Mouse (Mus musculus) ES-Bruce4 (cell line): ENCODE measurements at regions not wholly inside any gene's neighbourhood (a gene's known extent, or its start where the extent isn't known, plus 50 kb on each side); places are given as distances from the start of the nearest gene placed in this dataset.

Experiments
- H3K27ac ChIP-seq: 2 replicates; pipeline ENCODE4 v1.5.1; 2012; ENCODE audit warnings: low read length, inconsistent platforms; ENCODE audit not compliant: insufficient read depth
- H3K27me3 ChIP-seq: 2 replicates; pipeline ENCODE4 v1.6.1; 2012; ENCODE audit warnings: mild to moderate bottlenecking, low read length, inconsistent platforms; ENCODE audit not compliant: control insufficient read depth, poor library complexity, insufficient read depth, severe bottlenecking
- H3K36me3 ChIP-seq: 2 replicates; pipeline ENCODE4 v1.6.1; 2012; ENCODE audit warnings: inconsistent platforms, mild to moderate bottlenecking, low read length, moderate library complexity; ENCODE audit not compliant: control insufficient read depth, poor library complexity, insufficient read depth, severe bottlenecking
- H3K4me1 ChIP-seq: one replicate; pipeline ENCODE4 v1.8.1; 2011; ENCODE audit warnings: low read length; ENCODE audit not compliant: control insufficient read depth, insufficient read depth
- H3K4me3 ChIP-seq: 2 replicates; pipeline ENCODE4 v1.5.1; 2011; ENCODE audit warnings: low read depth, mild to moderate bottlenecking, low read length
- H3K9ac ChIP-seq: 2 replicates; pipeline ENCODE4 v1.6.1; 2012; ENCODE audit warnings: low read depth, mild to moderate bottlenecking, inconsistent platforms; ENCODE audit not compliant: poor library complexity, severe bottlenecking
- H3K9me3 ChIP-seq: replicated peaks from 2 replicates; pipeline ENCODE4 v1.6.1; 2012; ENCODE audit warnings: mild to moderate bottlenecking, low read length, inconsistent platforms; ENCODE audit not compliant: control insufficient read depth, poor library complexity, insufficient read depth, severe bottlenecking
- CTCF ChIP-seq: IDR thresholded peaks from one replicate; pipeline ENCODE4 v1.8.1; 2011; ENCODE audit warnings: low read depth, low read length
- EP300 ChIP-seq: IDR thresholded peaks from 2 replicates; pipeline ENCODE4 v1.6.1; 2011; ENCODE audit warnings: low read depth, low read length; ENCODE audit not compliant: insufficient read depth
- POLR2A ChIP-seq: IDR thresholded peaks from one replicate; pipeline ENCODE4 v1.8.1; 2011; ENCODE audit warnings: low read length; ENCODE audit not compliant: insufficient read depth

DNA sequence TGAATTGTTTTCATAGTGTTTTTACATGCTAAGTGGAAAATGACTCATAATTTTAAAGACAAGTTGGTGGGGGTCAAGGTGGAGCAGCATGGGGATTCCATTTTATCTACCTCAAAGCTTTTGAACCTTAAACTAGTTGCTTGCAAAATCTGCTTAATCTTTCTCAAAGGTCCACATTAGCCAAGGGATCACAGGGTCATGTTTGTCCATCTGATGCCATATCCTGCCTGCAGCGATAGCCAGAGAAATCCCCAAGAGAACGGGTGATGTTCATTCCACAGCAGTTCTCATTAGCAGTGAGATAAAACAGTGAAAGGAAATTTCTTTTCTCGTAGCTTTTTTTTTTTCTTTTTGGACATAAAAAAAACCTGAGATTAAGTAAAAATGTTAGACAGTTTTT, 77.2 kb upstream of the Dcbld2 start:
- no peaks in the 10 kb centered on the region for H3K27me3 ChIP-seq
- H3K4me3 ChIP-seq = no peak overlapping the region
- peaks cover 9% of the 10 kb centered on the region for H3K9me3 ChIP-seq
- H3K36me3 ChIP-seq = no peaks in the 10 kb centered on the region
- no peak overlapping the region for H3K27ac ChIP-seq
- H3K4me1 ChIP-seq = no peaks in the 10 kb centered on the region
- no peak overlapping the region for H3K9ac ChIP-seq
- TF ChIP-seq CTCF (no peak), EP300 (no peak), POLR2A (no peak)

DNA sequence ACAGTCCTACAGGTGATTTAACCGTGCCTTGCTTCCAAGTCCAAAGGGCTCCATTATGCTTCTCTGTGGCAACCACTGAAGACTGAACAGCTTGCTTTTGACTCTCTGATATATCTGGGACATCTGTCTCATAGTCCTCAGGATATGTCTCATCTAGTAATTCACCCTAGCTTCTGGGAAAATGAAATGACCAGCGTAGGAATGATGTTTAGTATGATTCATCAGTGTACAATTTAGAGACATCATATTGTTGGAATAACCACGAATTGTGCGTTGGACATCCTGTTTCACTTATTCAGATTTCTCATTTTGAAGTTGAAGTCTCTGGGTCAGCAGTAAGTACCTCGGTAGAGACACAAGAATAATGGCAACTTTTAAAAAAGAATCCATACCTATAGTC, 64.3 kb upstream of the Dcbld2 start:
- no peaks in the 10 kb centered on the region for H3K36me3 ChIP-seq
- no peak for TF ChIP-seq POLR2A
- TF ChIP-seq CTCF = no peak
- TF ChIP-seq EP300 = no peak
- H3K9me3 ChIP-seq = peaks cover 18% of the 10 kb centered on the region
- no peaks in the 10 kb centered on the region for H3K4me1 ChIP-seq
- H3K27ac ChIP-seq = no peak overlapping the region
- no peak overlapping the region for H3K9ac ChIP-seq
- no peaks in the 10 kb centered on the region for H3K27me3 ChIP-seq
- no peak overlapping the region for H3K4me3 ChIP-seq

DNA sequence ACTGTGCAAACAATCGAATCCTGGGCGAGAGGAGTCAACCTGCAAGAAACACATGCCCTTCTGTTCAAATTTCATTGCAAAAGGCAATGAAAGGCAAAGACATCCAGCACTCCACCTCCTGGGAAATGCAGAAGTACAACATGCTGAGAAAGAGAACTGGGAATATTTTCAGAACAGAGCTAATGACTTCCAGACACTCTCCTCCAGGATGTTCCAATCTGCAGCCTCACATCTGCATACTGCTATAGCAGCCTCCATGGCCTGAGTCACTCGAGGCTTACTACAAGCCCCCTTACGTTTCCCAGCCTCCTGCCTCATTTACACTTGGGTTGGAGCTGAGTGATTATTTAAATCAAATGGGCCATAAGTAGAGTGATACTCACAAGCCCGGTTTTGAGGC, 58.9 kb upstream of the Dcbld2 start:
- Histone ChIP-seq H3K27ac (no peak overlapping the region), H3K27me3 (no peaks in the 10 kb centered on the region), H3K36me3 (no peaks in the 10 kb centered on the region), H3K9me3 (peaks cover 1% of the 10 kb centered on the region; the same call in 1 of the 2 replicates), H3K4me1 (no peaks in the 10 kb centered on the region), H3K4me3 (no peak overlapping the region), H3K9ac (no peak overlapping the region)
- TF ChIP-seq EP300 (no peak), POLR2A (no peak), CTCF (no peak)

DNA sequence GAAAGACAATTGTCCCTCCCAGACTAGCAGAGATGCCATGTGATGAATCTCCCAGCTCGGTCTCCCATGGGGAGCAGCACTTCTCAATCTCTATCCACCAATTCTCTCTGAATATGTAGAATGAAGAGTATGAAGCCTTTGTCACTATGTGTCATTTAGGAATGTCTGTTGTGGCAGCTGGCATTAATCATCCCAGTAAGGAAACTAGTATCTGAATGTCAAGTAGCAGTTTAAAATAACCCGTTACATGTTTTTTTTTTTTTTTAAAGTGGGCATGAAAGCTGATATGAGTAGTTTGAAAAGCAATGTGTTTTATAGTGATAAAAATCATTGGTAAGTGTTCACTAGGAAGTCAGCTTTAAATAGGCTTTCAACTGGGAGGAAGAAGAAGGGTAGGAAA, 58.4 kb upstream of the Dcbld2 start:
- H3K9ac ChIP-seq = no peak overlapping the region
- no peak overlapping the region for H3K4me3 ChIP-seq
- no peak overlapping the region for H3K27ac ChIP-seq
- no peaks in the 10 kb centered on the region for H3K4me1 ChIP-seq
- H3K9me3 ChIP-seq = no peaks in the 10 kb centered on the region
- no peaks in the 10 kb centered on the region for H3K27me3 ChIP-seq
- TF ChIP-seq POLR2A = no peak
- no peak for TF ChIP-seq CTCF
- TF ChIP-seq EP300 = no peak
- no peaks in the 10 kb centered on the region for H3K36me3 ChIP-seq

DNA sequence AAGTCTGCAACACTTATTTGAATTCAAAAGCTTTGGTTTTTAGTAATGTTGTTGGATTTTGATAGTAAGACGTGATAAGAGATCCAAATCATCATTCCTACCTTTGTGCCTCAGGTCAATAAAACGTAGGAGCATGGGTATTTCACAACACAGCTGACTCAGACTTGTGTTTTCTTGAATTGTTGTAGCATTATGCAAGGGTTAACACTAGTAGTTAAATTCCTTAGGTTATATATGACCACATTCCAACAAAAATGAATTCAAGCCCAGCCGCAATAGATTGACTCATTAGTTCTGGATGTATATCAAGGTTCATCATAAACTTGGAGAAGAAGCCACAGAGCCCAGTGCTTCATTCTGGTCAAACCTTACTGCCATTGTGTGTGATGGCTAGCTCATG, 56.1 kb upstream of the Dcbld2 start:
- H3K9ac ChIP-seq = no peak overlapping the region
- H3K27me3 ChIP-seq = no peaks in the 10 kb centered on the region; the same call in 1 of the 2 replicates
- no peaks in the 10 kb centered on the region for H3K36me3 ChIP-seq
- no peak overlapping the region for H3K27ac ChIP-seq
- H3K4me3 ChIP-seq = no peak overlapping the region
- no peaks in the 10 kb centered on the region for H3K9me3 ChIP-seq
- no peak for TF ChIP-seq CTCF
- no peak for TF ChIP-seq EP300
- no peak for TF ChIP-seq POLR2A
- no peaks in the 10 kb centered on the region for H3K4me1 ChIP-seq

DNA sequence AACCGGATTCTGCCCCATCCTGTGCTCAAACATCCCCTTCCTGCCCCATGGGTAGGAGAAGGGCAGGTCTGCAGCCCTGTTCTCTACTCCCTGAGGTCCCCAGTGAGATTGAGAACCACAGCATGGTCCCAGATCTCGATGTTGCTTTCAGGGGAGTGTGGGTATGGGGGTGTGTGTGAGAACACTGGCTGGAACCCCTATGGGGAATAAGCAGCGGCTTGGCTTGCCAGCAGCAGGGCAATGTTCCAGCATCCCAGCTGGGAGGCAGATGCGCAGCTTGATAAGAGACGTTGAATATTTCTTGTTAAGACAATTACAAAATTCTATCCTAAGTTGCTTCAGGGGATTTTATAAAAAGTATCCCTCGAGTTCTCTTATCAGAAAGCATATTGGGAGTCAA, 53.7 kb upstream of the Dcbld2 start:
- H3K27me3 ChIP-seq = no peaks in the 10 kb centered on the region; the same call in 1 of the 2 replicates
- no peaks in the 10 kb centered on the region for H3K4me1 ChIP-seq

More for the DNA sequence above, 53.7 kb upstream of the Dcbld2 start:
- H3K9ac ChIP-seq = no peak overlapping the region
- TF ChIP-seq CTCF = no peak
- TF ChIP-seq POLR2A = no peak
- TF ChIP-seq EP300 = no peak
- H3K27ac ChIP-seq = no peak overlapping the region
- no peaks in the 10 kb centered on the region for H3K36me3 ChIP-seq
- no peak overlapping the region for H3K4me3 ChIP-seq
- no peaks in the 10 kb centered on the region for H3K9me3 ChIP-seq
